9 mouse cellular contexts compared by ENCODE assay signal in genomic region chr13:78580863-78581595, GRCm38 (mm10).
DNase-seq lines count a peak whose midpoint lies in the region; ATAC-seq and TF ChIP-seq lines count a peak whose summit lies in the region.
"Had no signal": no experiment of that assay in that cellular context is flagged by ENCODE, and none has a peak within 500 bp of the region (broad histone marks: within the 10 kb centered on the region; RNA-seq: fewer than 3 reads in every experiment).

No protein-coding gene starts in this region.

- ATAC-seq in hindbrain, embryonic 12.5 days (ENCODE audit: low FRiP score), result peak; percentile 72
- peak; percentile 86 for ATAC-seq in neural tube, embryonic 13.5 days (ENCODE audit: low read depth)

- H3K27me3 ChIP-seq in hindbrain, embryonic 12.5 days, result no peaks in the 10 kb centered on the region
- H3K27me3 ChIP-seq in neural tube, embryonic 13.5 days, result no peaks in the 10 kb centered on the region

- TF ChIP-seq CTCF in layer of hippocampus, adult 2 months (conservative IDR thresholded peaks at IDR 0.05), result no peak

- no peaks in the 10 kb centered on the region for H3K9me3 ChIP-seq in hindbrain, embryonic 12.5 days (replicated peaks)
- no peaks in the 10 kb centered on the region for H3K9me3 ChIP-seq in neural tube, embryonic 13.5 days

- peaks cover 16% of the 10 kb centered on the region for H3K4me1 ChIP-seq in hindbrain, embryonic 12.5 days
- H3K4me1 ChIP-seq in neural tube, embryonic 13.5 days (replicated peaks), result peaks cover 12% of the 10 kb centered on the region

- no peak overlapping the region for H3K9ac ChIP-seq in hindbrain, embryonic 12.5 days
- H3K9ac ChIP-seq in neural tube, embryonic 13.5 days, result no peak overlapping the region

- peak overlapping the region; percentile 52 for H3K27ac ChIP-seq in layer of hippocampus, adult 2 months
- no peak overlapping the region for H3K27ac ChIP-seq in hindbrain, embryonic 12.5 days
- H3K27ac ChIP-seq in neural tube, embryonic 13.5 days (replicated peaks), result peak overlapping the region; percentile 57; the same call in 1 of the 2 replicates

- DNase-seq in layer of hippocampus, adult 2 months (ENCODE audit: low spot score in 2 of 2), result peak in 1 of 2 experiments; percentile 28
- DNase-seq in layer of hippocampus, postnatal 36 days, result no peak
- DNase-seq in kidney, postnatal 14 days, result peak; percentile 42
- no peak for DNase-seq in adipocyte (ENCODE audit: low spot score)
- no peak for DNase-seq in gastrocnemius, postnatal 4 days (ENCODE audit: low spot score in 2 of 2)
- DNase-seq in gastrocnemius, postnatal 25 days, result no peak
- DNase-seq: gastrocnemius, postnatal 36 days had no signal

- WGBS in hindbrain, embryonic 12.5 days, result 18% methylated on average over 7 of the region's 7 CpGs
- 11% methylated on average over 7 of the region's 7 CpGs for WGBS in neural tube, embryonic 13.5 days

- no peak overlapping the region for H3K4me3 ChIP-seq in layer of hippocampus, adult 2 months
- no peak overlapping the region for H3K4me3 ChIP-seq in hindbrain, embryonic 12.5 days
- H3K4me3 ChIP-seq in neural tube, embryonic 13.5 days, result no peak overlapping the region

- no peaks in the 10 kb centered on the region for H3K36me3 ChIP-seq in hindbrain, embryonic 12.5 days
- no peaks in the 10 kb centered on the region for H3K36me3 ChIP-seq in neural tube, embryonic 13.5 days

- peak overlapping the region; percentile 23 for H3K4me2 ChIP-seq in hindbrain, embryonic 12.5 days (replicated peaks)
- no peak overlapping the region for H3K4me2 ChIP-seq in neural tube, embryonic 13.5 days
